Mouse (Mus musculus): Measurements from ENCODE around the gene Glra3.

DNA sequence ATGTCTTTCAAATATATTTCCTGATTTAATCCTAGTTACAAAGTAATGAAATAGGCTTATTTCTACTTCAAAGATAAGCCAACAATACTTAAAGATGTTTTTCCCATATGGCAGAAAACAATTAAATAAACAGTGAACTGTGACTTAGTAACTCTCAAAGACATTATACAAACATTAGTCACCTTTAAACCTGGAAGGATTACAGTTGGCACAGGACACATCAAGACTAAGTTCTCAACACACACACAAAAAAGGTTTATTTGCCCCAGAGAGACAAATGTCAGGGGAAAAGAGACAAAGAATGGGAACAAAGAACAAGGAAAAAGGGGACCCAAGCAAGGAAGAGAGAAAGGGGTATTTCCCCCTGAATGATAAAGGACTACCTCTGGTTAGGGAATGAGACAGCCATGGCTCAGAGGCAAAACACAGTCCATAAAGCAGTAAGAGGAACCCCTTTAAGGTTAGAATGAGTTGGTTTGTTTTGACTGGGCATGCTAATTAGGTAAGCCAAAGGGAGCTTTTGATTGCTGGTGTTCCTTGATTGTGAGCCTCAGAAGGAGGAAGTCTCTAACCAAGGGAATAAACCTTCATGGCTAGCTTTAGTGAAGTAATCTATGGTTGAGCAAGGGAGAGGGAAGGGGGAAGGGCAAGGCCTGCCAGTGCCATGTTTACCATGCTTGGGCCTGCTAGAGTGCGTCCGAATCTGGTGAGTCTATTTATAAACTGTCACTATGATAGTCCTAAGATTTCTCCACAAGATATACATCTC is 130.4 kb downstream of the Glra3 start:
- TF ChIP-seq POLR2A (IDR thresholded peaks at IDR 0.05; ENCODE audit: insufficient read depth, low read depth, low read length) = no peak
- TF ChIP-seq CTCF (IDR thresholded peaks at IDR 0.05) = no peak
- TF ChIP-seq EP300 (IDR thresholded peaks at IDR 0.05; ENCODE audit: insufficient read depth, low read depth, low read length) = no peak

Data from heart, adult 2 months (tissue).